Mouse (Mus musculus) hindbrain, postnatal 0 days (tissue): ENCODE measurements at regions not wholly inside any gene's neighbourhood (a gene's known extent, or its start where the extent isn't known, plus 50 kb on each side); places are given as distances from the start of the nearest gene placed in this dataset.

Experiments used
- ATAC-seq: fragments of 200-750 bp; cut with Nextera tagmentation; 2 replicates; pipeline ENCODE4 v1.8.0; 2017; ENCODE audit warnings: mild to moderate bottlenecking, moderate TSS enrichment, moderate library complexity
- DNase-seq: peaks from one replicate; pipeline ENCODE4 v3.0.0-alpha.2; 2015; ENCODE audit warnings: low spot score
- H3K27ac ChIP-seq: fragments of 300-500 bp; sonication (generic); 2 replicates; pipeline ENCODE4 v1.5.1; 2014; ENCODE audit warnings: mild to moderate bottlenecking
- H3K27me3 ChIP-seq: fragments of 300-500 bp; sonication (generic); 2 replicates; pipeline ENCODE4 v1.6.1; 2014; ENCODE audit warnings: low read length, mixed read lengths; ENCODE audit not compliant: insufficient read depth
- H3K36me3 ChIP-seq: fragments of 300-500 bp; sonication (generic); 2 replicates; pipeline ENCODE4 v1.6.1; 2014; ENCODE audit warnings: low read length, mixed read lengths; ENCODE audit not compliant: insufficient read depth
- H3K4me1 ChIP-seq: fragments of 300-500 bp; sonication (generic); 2 replicates; pipeline ENCODE4 v1.6.1; 2014; ENCODE audit warnings: antibody characterized with exemption, low read length, mixed read lengths; ENCODE audit not compliant: insufficient read depth
- H3K4me2 ChIP-seq: fragments of 300-500 bp; sonication (generic); 2 replicates; pipeline ENCODE4 v1.6.1; 2014; ENCODE audit warnings: low read depth, mild to moderate bottlenecking, low read length, moderate library complexity, mixed read lengths
- H3K4me3 ChIP-seq: fragments of 300-500 bp; sonication (generic); 2 replicates; pipeline ENCODE4 v1.5.1; 2014; ENCODE audit warnings: low read length
- H3K9ac ChIP-seq: fragments of 300-500 bp; sonication (generic); replicated peaks from 2 replicates; pipeline ENCODE4 v1.6.1; 2014; ENCODE audit warnings: mild to moderate bottlenecking, low read length, moderate library complexity, mixed read lengths
- H3K9me3 ChIP-seq: fragments of 300-500 bp; sonication (generic); 2 replicates; pipeline ENCODE4 v1.6.1; 2016; ENCODE audit warnings: low read length, mixed read lengths
- CTCF ChIP-seq: IDR thresholded peaks from 2 replicates; pipeline ENCODE4 v1.5.1; 2016; ENCODE audit warnings: antibody characterized with exemption, control low read depth, low read depth
- WGBS: fragments of 180-500 bp; shearing (Covaris S2); extraction: QIAGEN DNeasy Blood & Tissue Kit; methylation state at CpG from one replicate; pipeline ENCODE4 v1.1.7; 2014; 5-methylcytosine and 5-hydroxymethylcytosine counted together

- TF ChIP-seq CTCF: no peak
- no peak overlapping the region for H3K9ac ChIP-seq
- no peak overlapping the region for H3K27ac ChIP-seq
- H3K4me2 ChIP-seq: no peak overlapping the region
- H3K36me3 ChIP-seq: no peaks in the 10 kb centered on the region
- no peak for DNase-seq
- H3K4me3 ChIP-seq: no peak overlapping the region
- WGBS: 83% methylated on average over 2 of the region's 2 CpGs
- no peak for ATAC-seq
- H3K9me3 ChIP-seq: no peaks in the 10 kb centered on the region
- no peaks in the 10 kb centered on the region for H3K4me1 ChIP-seq
- H3K27me3 ChIP-seq: no peaks in the 10 kb centered on the region
Observed at GRCm38 (mm10) chr3:16464301-16464700, 458.1 kb upstream of the Gm5150 start.

GRCm38 (mm10) chr3:16433033-16433432 lies 426.8 kb upstream of the Gm5150 start:
- H3K4me3 ChIP-seq: no peak overlapping the region
- H3K4me2 ChIP-seq: no peak overlapping the region
- DNase-seq (no peak), ATAC-seq (no peak)
- H3K27me3 ChIP-seq: no peaks in the 10 kb centered on the region
- no peak overlapping the region for H3K9ac ChIP-seq
- H3K9me3 ChIP-seq: no peaks in the 10 kb centered on the region
- H3K27ac ChIP-seq: no peak overlapping the region
- H3K4me1 ChIP-seq: no peaks in the 10 kb centered on the region
- no peak for TF ChIP-seq CTCF
- H3K36me3 ChIP-seq: no peaks in the 10 kb centered on the region

GRCm38 (mm10) chr3:16431819-16432115 lies 425.5 kb upstream of the Gm5150 start:
- H3K36me3 ChIP-seq: no peaks in the 10 kb centered on the region
- H3K9me3 ChIP-seq: no peaks in the 10 kb centered on the region
- no peaks in the 10 kb centered on the region for H3K4me1 ChIP-seq
- H3K27me3 ChIP-seq: no peaks in the 10 kb centered on the region
- no peak overlapping the region for H3K4me2 ChIP-seq
- ATAC-seq (peak; percentile 76; the same call in 1 of the 2 replicates), DNase-seq (no peak)
- TF ChIP-seq CTCF: no peak
- H3K27ac ChIP-seq: peak overlapping the region; percentile 33; the same call in 1 of the 2 replicates
- H3K4me3 ChIP-seq: no peak overlapping the region
- H3K9ac ChIP-seq: no peak overlapping the region

- Histone ChIP-seq H3K27ac (peak overlapping the region; percentile 33; the same call in 1 of the 2 replicates), H3K27me3 (no peaks in the 10 kb centered on the region), H3K9me3 (no peaks in the 10 kb centered on the region), H3K4me1 (no peaks in the 10 kb centered on the region), H3K9ac (0 out of 2 replicates have a peak overlapping the region, but pooled peaks have one; percentile 10), H3K4me2 (no peak overlapping the region), H3K4me3 (no peak overlapping the region), H3K36me3 (no peaks in the 10 kb centered on the region)
- TF ChIP-seq CTCF: no peak
- peak; percentile 88 for ATAC-seq
- peak; percentile 49 for DNase-seq
- 26% methylated on average over 3 of the region's 3 CpGs for whole genome bisulfite sequencing
Observed at GRCm38 (mm10) chr3:16431082-16431818, 425.0 kb upstream of the Gm5150 start.
